Mouse (Mus musculus): ENCODE measurements around the gene Med28.
A peak's percentile ranks its signal among the peaks of the same experiment; 100 is the strongest.

Gene Med28

GRCm38 (mm10) chr5:45519960-45520808, at the start of gene Med28:
TSS of gene Med28 (plus strand) at chr5:45520229.
- peak; percentile 84 for DNase-seq (ENCODE audit: extremely low read depth, insufficient read length, low spot score)

- peak; percentile 40 for DNase-seq (ENCODE audit: extremely low read depth, insufficient read length, low spot score)
Measured at GRCm38 (mm10) chr5:45472880-45473450, 47.1 kb upstream of the Med28 start.

GRCm38 (mm10) chr5:45473521-45473920, 46.5 kb upstream of the Med28 start:
- DNase-seq (ENCODE audit: extremely low read depth, insufficient read length, low spot score): no peak

GRCm38 (mm10) chr5:45474215-45474614, 45.8 kb upstream of the Med28 start:
- peak; percentile 18 for DNase-seq (ENCODE audit: extremely low read depth, insufficient read length, low spot score)

GRCm38 (mm10) chr5:45474758-45475157, 45.3 kb upstream of the Med28 start:
- DNase-seq (ENCODE audit: extremely low read depth, insufficient read length, low spot score): no peak

- DNase-seq (ENCODE audit: extremely low read depth, insufficient read length, low spot score): no peak
Measured at GRCm38 (mm10) chr5:45475771-45476170, 44.3 kb upstream of the Med28 start.

- no peak for DNase-seq (ENCODE audit: extremely low read depth, insufficient read length, low spot score)
Measured at GRCm38 (mm10) chr5:45476288-45476687, 43.7 kb upstream of the Med28 start.

GRCm38 (mm10) chr5:45477601-45478000, 42.4 kb upstream of the Med28 start:
- DNase-seq (ENCODE audit: extremely low read depth, insufficient read length, low spot score): no peak

GRCm38 (mm10) chr5:45480066-45480465, 40.0 kb upstream of the Med28 start:
- no peak for DNase-seq (ENCODE audit: extremely low read depth, insufficient read length, low spot score)

- no peak for DNase-seq (ENCODE audit: extremely low read depth, insufficient read length, low spot score)
Measured at GRCm38 (mm10) chr5:45481125-45481524, 38.9 kb upstream of the Med28 start.

GRCm38 (mm10) chr5:45482607-45483006, 37.4 kb upstream of the Med28 start:
- no peak for DNase-seq (ENCODE audit: extremely low read depth, insufficient read length, low spot score)

GRCm38 (mm10) chr5:45483654-45484053, 36.4 kb upstream of the Med28 start:
- no peak for DNase-seq (ENCODE audit: extremely low read depth, insufficient read length, low spot score)

- no peak for DNase-seq (ENCODE audit: extremely low read depth, insufficient read length, low spot score)
Measured at GRCm38 (mm10) chr5:45491776-45492175, 28.3 kb upstream of the Med28 start.

- DNase-seq (ENCODE audit: extremely low read depth, insufficient read length, low spot score): peak; percentile 98
Measured at GRCm38 (mm10) chr5:45493191-45494092, 26.6 kb upstream of the Med28 start, which contains the start of gene Lap3. TSS of gene Lap3 (plus strand) at chr5:45493374.

GRCm38 (mm10) chr5:45494093-45494755, 25.8 kb upstream of the Med28 start:
- DNase-seq (ENCODE audit: extremely low read depth, insufficient read length, low spot score): no peak

- no peak for DNase-seq (ENCODE audit: extremely low read depth, insufficient read length, low spot score)
Measured at GRCm38 (mm10) chr5:45495429-45495975, 24.5 kb upstream of the Med28 start.

GRCm38 (mm10) chr5:45496042-45496441, 24.0 kb upstream of the Med28 start:
- DNase-seq (ENCODE audit: extremely low read depth, insufficient read length, low spot score): no peak

- DNase-seq (ENCODE audit: extremely low read depth, insufficient read length, low spot score): no peak
Measured at GRCm38 (mm10) chr5:45496479-45496878, 23.6 kb upstream of the Med28 start.

GRCm38 (mm10) chr5:45496930-45497550, 23.0 kb upstream of the Med28 start:
- peak; percentile 29 for DNase-seq (ENCODE audit: extremely low read depth, insufficient read length, low spot score)

- DNase-seq (ENCODE audit: extremely low read depth, insufficient read length, low spot score): no peak
Measured at GRCm38 (mm10) chr5:45497564-45497963, 22.5 kb upstream of the Med28 start.

Measured in 3134 (cell line).